Mouse (Mus musculus) liver, adult 2 months (tissue): ENCODE data around the gene Kansl3. TPM values are rescaled to one million over a fixed set of nuclear protein-coding genes. Genes with fewer than 3 reads are reported as not detected.

Experiments used
- DNase-seq: peaks from one replicate; pipeline ENCODE4 v3.0.0-alpha.2; 2011; ENCODE audit warnings: low read depth, low spot score; ENCODE audit errors: extremely low read depth
- H3K27ac ChIP-seq: fragments of 200-500 bp; replicated peaks from 2 replicates; pipeline ENCODE4 v1.5.1; 2012; ENCODE audit warnings: low read depth, mild to moderate bottlenecking, control low read depth, inconsistent platforms, low read length; ENCODE audit not compliant: insufficient read depth
- H3K27me3 ChIP-seq: fragments of 200-500 bp; 2 replicates; pipeline ENCODE4 v1.6.1; 2012; ENCODE audit warnings: mild to moderate bottlenecking, moderate library complexity, low read length, inconsistent platforms; ENCODE audit not compliant: control insufficient read depth, insufficient read depth
- H3K36me3 ChIP-seq: fragments of 200-500 bp; 2 replicates; pipeline ENCODE4 v1.6.1; 2012; ENCODE audit warnings: low read length, inconsistent platforms; ENCODE audit not compliant: control insufficient read depth, insufficient read depth
- H3K4me1 ChIP-seq: fragments of 200-500 bp; 2 replicates; pipeline ENCODE4 v1.6.1; 2011; ENCODE audit warnings: low read length; ENCODE audit not compliant: control insufficient read depth, insufficient read depth
- H3K4me3 ChIP-seq: fragments of 200-500 bp; 2 replicates; pipeline ENCODE4 v1.5.1; 2011; ENCODE audit warnings: low read depth, mild to moderate bottlenecking, control low read depth, low read length, moderate library complexity; ENCODE audit not compliant: insufficient read depth
- H3K79me2 ChIP-seq: fragments of 200-500 bp; 2 replicates; pipeline ENCODE4 v1.6.1; 2012; ENCODE audit warnings: inconsistent platforms, mild to moderate bottlenecking, low read length, moderate library complexity; ENCODE audit not compliant: control insufficient read depth, insufficient read depth
- H3K9ac ChIP-seq: fragments of 200-500 bp; 2 replicates; pipeline ENCODE4 v1.6.1; 2012; ENCODE audit warnings: low read depth, mild to moderate bottlenecking, control low read depth, inconsistent platforms, low read length
- CTCF ChIP-seq: fragments of 200-500 bp; IDR thresholded peaks from 2 replicates; pipeline ENCODE4 v1.5.1; 2011; ENCODE audit warnings: low read depth, low read length, control low read depth
- POLR2A ChIP-seq: fragments of 200-500 bp; IDR thresholded peaks from 2 replicates; pipeline ENCODE4 v1.6.1; 2011; ENCODE audit warnings: low read length, control low read depth; ENCODE audit not compliant: insufficient read depth; ENCODE audit errors: extremely low read depth
- WGBS: fragments of 180-500 bp; shearing (Covaris S2); methylation state at CpG from one replicate; pipeline ENCODE4 v1.1.7; 2018; 5-methylcytosine and 5-hydroxymethylcytosine counted together
- polyA plus RNA-seq: library from polyadenylated mRNA; depleted of rRNA; stranded (reverse); fragments of >200 nt; gene quantifications from 2 replicates; pipeline ENCODE4 v1.2.3, GENCODE M21; 2012
- total RNA-seq: library from RNA; depleted of rRNA; stranded (reverse); fragments of >200 nt; gene quantifications from 2 replicates; pipeline ENCODE4 v1.2.3, GENCODE M21; 2014

The Kansl3 gene
- total and polyA plus RNA-seq, 2 experiments, result 14.9 to 25.4 TPM

DNA sequence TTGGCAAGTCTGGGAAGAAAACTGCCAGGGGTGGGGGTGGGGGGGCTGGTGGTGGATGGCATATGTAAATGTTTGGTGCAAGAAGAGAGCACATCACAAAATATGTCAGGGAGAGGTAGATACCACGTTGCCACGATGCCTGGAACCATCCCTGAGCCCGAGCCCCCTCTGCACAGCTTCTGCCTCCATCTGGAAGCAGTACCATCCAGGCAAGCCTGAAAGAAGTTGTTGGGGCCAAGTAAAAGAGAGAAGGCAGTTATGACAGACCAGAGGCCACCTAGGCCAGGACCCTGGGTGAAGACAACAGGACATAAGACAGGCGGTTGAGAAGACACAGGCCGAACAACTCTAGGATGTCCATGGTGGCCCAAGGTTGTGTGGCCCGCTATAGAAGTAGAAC is 68.5 kb downstream of the Kansl3 start:
- Histone ChIP-seq H3K79me2 (no peaks in the 10 kb centered on the region), H3K4me1 (peaks cover 2% of the 10 kb centered on the region), H3K36me3 (no peaks in the 10 kb centered on the region), H3K9ac (no peak overlapping the region), H3K4me3 (no peak overlapping the region), H3K27me3 (no peaks in the 10 kb centered on the region), H3K27ac (no peak overlapping the region)
- DNase-seq, result no peak
- 88% methylated on average over 6 of the region's 6 CpGs for WGBS
- no peak for TF ChIP-seq CTCF
- TF ChIP-seq POLR2A, result no peak

DNA sequence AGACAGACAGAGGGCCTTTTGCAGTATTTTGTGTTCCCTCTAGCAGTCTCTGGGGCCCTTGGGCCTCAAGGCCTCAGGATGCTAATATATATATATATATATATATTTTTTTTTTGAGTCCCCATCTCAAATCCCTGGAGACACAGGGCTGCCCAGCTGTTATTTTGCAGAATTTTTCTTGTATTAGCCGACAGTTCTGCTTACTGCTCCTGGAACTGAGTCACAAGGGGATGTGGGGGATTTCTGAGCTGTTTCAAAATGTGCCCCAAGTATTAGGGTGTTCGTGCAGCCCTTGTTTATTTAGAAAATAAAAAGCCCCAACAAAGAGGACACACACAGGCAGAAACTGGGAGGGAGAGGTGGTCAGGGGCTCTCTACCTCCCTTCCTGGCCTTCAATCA is 69.3 kb downstream of the Kansl3 start:
- peaks cover 2% of the 10 kb centered on the region for H3K4me1 ChIP-seq
- no peaks in the 10 kb centered on the region for H3K79me2 ChIP-seq
- no peak overlapping the region for H3K27ac ChIP-seq
- H3K27me3 ChIP-seq, result no peaks in the 10 kb centered on the region
- H3K36me3 ChIP-seq, result no peaks in the 10 kb centered on the region
- WGBS, result 81% methylated on average over 2 of the region's 2 CpGs
- H3K9ac ChIP-seq, result no peak overlapping the region
- H3K4me3 ChIP-seq, result no peak overlapping the region
- no peak for TF ChIP-seq CTCF
- TF ChIP-seq POLR2A, result no peak
- DNase-seq, result no peak

GRCm38 (mm10) chr1:36299126-36299525 is 69.9 kb downstream of the Kansl3 start:
- H3K4me3 ChIP-seq, result no peak overlapping the region
- DNase-seq, result no peak
- peaks cover 2% of the 10 kb centered on the region for H3K4me1 ChIP-seq
- no peaks in the 10 kb centered on the region for H3K36me3 ChIP-seq
- 45% methylated on average over 13 of the region's 13 CpGs for WGBS
- H3K27ac ChIP-seq, result no peak overlapping the region
- H3K9ac ChIP-seq, result no peak overlapping the region
- no peaks in the 10 kb centered on the region for H3K27me3 ChIP-seq
- TF ChIP-seq CTCF (no peak), POLR2A (no peak)
- H3K79me2 ChIP-seq, result no peaks in the 10 kb centered on the region

GRCm38 (mm10) chr1:36298107-36298506 is 70.9 kb downstream of the Kansl3 start:
- 73% methylated on average over 4 of the region's 4 CpGs for WGBS
- H3K27me3 ChIP-seq, result no peaks in the 10 kb centered on the region

DNA sequence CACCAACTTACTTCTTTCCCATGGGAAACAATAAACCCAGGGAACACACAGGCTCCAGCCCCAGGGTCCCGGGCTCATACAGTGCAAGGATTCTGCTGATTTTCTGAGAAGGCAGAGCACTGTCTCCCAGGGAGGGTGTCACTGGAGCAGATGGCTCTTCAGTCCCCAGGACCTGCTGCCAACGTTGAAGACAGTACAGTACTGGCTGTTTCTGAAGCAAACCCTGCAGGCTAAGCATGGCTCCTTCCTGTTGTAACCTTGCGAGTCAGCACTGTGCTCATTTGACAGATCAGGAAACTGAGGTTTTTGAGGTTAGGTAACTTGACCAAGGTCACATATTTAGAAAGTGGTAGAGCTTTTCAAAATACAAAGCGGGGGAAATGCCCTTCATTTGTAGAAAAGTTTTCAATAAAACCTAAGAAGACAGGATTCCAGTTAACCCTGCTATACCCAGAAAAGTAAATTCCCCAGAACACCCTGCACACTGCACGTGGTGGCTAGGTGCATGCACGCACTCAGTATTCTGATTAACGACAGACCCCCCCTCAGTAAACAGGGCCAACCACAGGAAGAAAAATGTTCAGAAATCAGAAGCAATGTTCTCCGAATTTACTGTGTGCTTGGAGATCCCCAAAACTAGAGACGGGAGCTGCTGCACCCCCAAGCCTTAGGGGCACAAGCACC is 72.4 kb downstream of the Kansl3 start:
- H3K79me2 ChIP-seq, result no peaks in the 10 kb centered on the region
- TF ChIP-seq POLR2A (no peak), CTCF (no peak)
- no peaks in the 10 kb centered on the region for H3K27me3 ChIP-seq
- no peak overlapping the region for H3K27ac ChIP-seq
- WGBS, result 56% methylated on average over 9 of the region's 9 CpGs
- no peaks in the 10 kb centered on the region for H3K4me1 ChIP-seq
- no peak overlapping the region for H3K9ac ChIP-seq
- no peaks in the 10 kb centered on the region for H3K36me3 ChIP-seq
- no peak for DNase-seq
- H3K4me3 ChIP-seq, result no peak overlapping the region

More at GRCm38 (mm10) chr1:36298107-36298506, 70.9 kb downstream of the Kansl3 start:
- TF ChIP-seq POLR2A (no peak), CTCF (no peak)
- DNase-seq, result no peak
- no peak overlapping the region for H3K9ac ChIP-seq
- H3K79me2 ChIP-seq, result no peaks in the 10 kb centered on the region
- H3K27ac ChIP-seq, result no peak overlapping the region
- no peak overlapping the region for H3K4me3 ChIP-seq
- H3K4me1 ChIP-seq, result peaks cover 2% of the 10 kb centered on the region
- no peaks in the 10 kb centered on the region for H3K36me3 ChIP-seq

GRCm38 (mm10) chr1:36294402-36294801 is 74.6 kb downstream of the Kansl3 start:
- Histone ChIP-seq H3K27me3 (no peaks in the 10 kb centered on the region), H3K36me3 (no peaks in the 10 kb centered on the region), H3K27ac (no peak overlapping the region), H3K79me2 (no peaks in the 10 kb centered on the region), H3K9ac (no peak overlapping the region), H3K4me3 (no peak overlapping the region), H3K4me1 (no peaks in the 10 kb centered on the region)
- 83% methylated on average over 3 of the region's 3 CpGs for WGBS
- TF ChIP-seq POLR2A, result no peak
- no peak for TF ChIP-seq CTCF
- no peak for DNase-seq
